Mouse (Mus musculus): Measurements from ENCODE around the gene Sptbn1. TPM values are rescaled to one million over a fixed set of nuclear protein-coding genes. Genes with fewer than 3 reads are reported as not detected.
A peak's percentile ranks its signal among the peaks of the same experiment; 100 is the strongest.

The Sptbn1 gene
- polyA plus RNA-seq, 1 experiment from 2014 or later, result 129 TPM

DNA sequence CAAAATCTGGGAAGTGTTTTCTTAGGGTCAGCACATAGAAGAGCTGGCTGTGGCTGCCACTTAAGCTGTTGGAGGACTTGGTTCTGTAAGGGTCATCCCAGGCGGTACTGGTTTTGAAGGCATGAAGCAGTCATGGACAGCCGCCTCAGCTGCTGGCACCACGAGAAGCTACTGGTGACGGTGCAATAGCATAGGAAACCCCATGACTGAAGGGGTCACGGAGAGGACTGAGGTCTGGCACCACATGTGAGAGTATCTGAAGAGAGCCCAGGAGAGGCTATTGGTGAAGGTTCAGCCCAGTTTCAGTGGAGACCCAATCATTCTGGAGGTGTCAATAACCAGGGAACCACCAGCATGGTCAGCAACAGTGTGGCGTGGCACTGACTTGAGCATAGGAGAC lies 135.4 kb downstream of the Sptbn1 start:
- DNase-seq (ENCODE audit: low spot score) (no peak), ATAC-seq (replicated peaks; ENCODE audit: low FRiP score, low TSS enrichment, low read depth) (no peak)
- Histone ChIP-seq H3K36me3 (ENCODE audit: control insufficient read depth, insufficient read depth, low read length) (peaks cover 94% of the 10 kb centered on the region), H3K9ac (ENCODE audit: low read length) (no peak overlapping the region), H3K27ac (ENCODE audit: low read depth) (no peak overlapping the region), H3K9me3 (ENCODE audit: control insufficient read depth, low read length) (no peaks in the 10 kb centered on the region), H3K4me3 (ENCODE audit: low read depth, low read length) (no peak overlapping the region), H3K27me3 (replicated peaks; ENCODE audit: control insufficient read depth, insufficient read depth, low read length) (no peaks in the 10 kb centered on the region), H3K4me2 (ENCODE audit: low read length) (no peak overlapping the region), H3K4me1 (replicated peaks; ENCODE audit: control insufficient read depth, insufficient read depth, low read length) (no peaks in the 10 kb centered on the region)
- WGBS, result 94% methylated on average over 6 of the region's 6 CpGs

DNA sequence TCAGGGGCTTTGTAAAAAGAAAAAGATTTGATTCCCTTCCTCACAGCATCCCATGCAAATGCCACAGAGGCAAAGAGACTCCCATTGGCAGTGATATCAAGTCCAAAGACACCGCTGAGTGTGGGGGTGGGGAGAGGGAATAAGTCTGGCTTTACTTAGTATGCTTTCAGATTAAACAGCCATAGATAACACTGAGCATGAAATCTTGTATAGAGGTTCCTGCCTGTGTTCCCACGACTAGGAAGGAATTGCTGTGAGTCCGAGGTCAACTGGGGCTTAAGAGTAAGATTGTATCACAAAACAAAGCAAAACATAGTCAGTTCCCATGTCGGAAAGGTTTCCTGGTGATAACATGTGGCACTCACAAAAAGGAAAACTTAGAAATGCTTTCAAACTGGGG lies 136.3 kb downstream of the Sptbn1 start:
- Histone ChIP-seq H3K27ac (ENCODE audit: low read depth) (no peak overlapping the region), H3K4me1 (replicated peaks; ENCODE audit: control insufficient read depth, insufficient read depth, low read length) (no peaks in the 10 kb centered on the region), H3K27me3 (replicated peaks; ENCODE audit: control insufficient read depth, insufficient read depth, low read length) (no peaks in the 10 kb centered on the region), H3K4me2 (ENCODE audit: low read length) (no peak overlapping the region), H3K36me3 (ENCODE audit: control insufficient read depth, insufficient read depth, low read length) (peaks cover 94% of the 10 kb centered on the region), H3K9ac (ENCODE audit: low read length) (no peak overlapping the region), H3K9me3 (ENCODE audit: control insufficient read depth, low read length) (no peaks in the 10 kb centered on the region), H3K4me3 (ENCODE audit: low read depth, low read length) (no peak overlapping the region)
- WGBS, result 71% methylated on average over 4 of the region's 4 CpGs
- ATAC-seq (replicated peaks; ENCODE audit: low FRiP score, low TSS enrichment, low read depth) (no peak), DNase-seq (ENCODE audit: low spot score) (no peak)

DNA sequence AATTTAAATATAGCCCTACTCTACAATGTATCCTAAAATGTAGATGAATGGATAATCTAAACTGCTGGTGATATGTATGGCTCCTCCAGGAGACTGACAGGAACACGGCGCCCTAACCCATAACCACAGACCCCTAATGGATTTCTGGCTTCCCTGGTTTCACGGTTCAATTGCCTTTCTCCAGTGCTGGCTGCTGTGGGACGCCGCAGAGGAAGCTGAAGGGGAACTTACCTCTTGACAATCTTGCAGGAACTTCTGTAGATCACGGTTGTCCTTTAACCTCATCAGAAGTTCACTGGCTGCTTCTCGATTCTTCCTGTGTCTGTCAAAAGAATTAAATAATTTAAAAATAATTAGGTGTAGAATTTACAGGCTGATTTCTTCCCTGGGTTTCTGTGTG lies 138.6 kb downstream of the Sptbn1 start:
- H3K27me3 ChIP-seq (replicated peaks; ENCODE audit: control insufficient read depth, insufficient read depth, low read length), result no peaks in the 10 kb centered on the region
- WGBS, result 88% methylated on average over 7 of the region's 7 CpGs
- H3K36me3 ChIP-seq (ENCODE audit: control insufficient read depth, insufficient read depth, low read length), result peaks cover 92% of the 10 kb centered on the region
- H3K9ac ChIP-seq (ENCODE audit: low read length), result no peak overlapping the region
- H3K4me3 ChIP-seq (ENCODE audit: low read depth, low read length), result no peak overlapping the region
- H3K9me3 ChIP-seq (ENCODE audit: control insufficient read depth, low read length), result no peaks in the 10 kb centered on the region
- no peak overlapping the region for H3K4me2 ChIP-seq (ENCODE audit: low read length)
- ATAC-seq (replicated peaks; ENCODE audit: low FRiP score, low TSS enrichment, low read depth), result no peak
- DNase-seq (ENCODE audit: low spot score), result no peak
- H3K4me1 ChIP-seq (replicated peaks; ENCODE audit: control insufficient read depth, insufficient read depth, low read length), result no peaks in the 10 kb centered on the region
- H3K27ac ChIP-seq (ENCODE audit: low read depth), result no peak overlapping the region

DNA sequence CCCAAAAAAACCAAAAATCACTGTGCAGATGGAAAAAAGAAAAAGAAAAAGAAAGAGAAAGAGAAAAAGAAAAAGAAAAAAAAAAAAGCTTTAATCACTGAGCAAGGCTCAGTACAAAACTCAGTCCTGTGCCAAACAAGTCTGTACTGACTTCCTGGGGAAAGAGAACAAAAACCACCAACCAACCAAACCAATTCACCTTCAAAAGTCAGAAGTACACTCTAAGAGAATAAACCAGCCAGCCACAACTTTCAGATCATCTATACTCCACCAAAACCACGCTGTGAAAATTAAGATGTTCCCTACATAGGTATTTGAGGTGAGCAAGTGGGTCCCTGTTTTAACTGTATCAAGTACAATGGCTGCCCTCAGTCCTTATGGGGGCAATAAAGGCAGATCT lies 141.1 kb downstream of the Sptbn1 start:
- H3K36me3 ChIP-seq (ENCODE audit: control insufficient read depth, insufficient read depth, low read length), result peaks cover 94% of the 10 kb centered on the region
- WGBS, result 97% methylated on average over 1 of the region's 1 CpGs

DNA sequence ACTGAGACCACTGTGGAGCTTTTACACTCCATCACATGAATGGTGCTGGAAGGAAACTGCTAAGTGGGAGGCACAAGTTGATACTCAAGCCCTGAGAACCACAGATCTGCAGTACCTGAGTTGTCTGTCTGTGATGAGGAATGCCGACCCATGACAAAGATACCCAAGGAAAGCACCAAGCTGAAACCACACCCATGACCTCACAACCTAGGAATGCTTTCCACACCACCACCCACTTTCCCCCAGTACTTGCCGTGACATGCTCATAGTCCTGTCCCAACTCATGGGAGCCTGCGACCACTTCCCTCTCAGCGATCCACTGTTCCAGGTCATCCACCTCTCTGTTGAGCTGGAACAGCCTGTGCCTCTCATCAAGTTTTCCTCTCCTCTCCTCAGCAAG lies 149.9 kb downstream of the Sptbn1 start:
- Histone ChIP-seq H3K4me1 (replicated peaks; ENCODE audit: control insufficient read depth, insufficient read depth, low read length) (no peaks in the 10 kb centered on the region), H3K27ac (ENCODE audit: low read depth) (no peak overlapping the region), H3K27me3 (replicated peaks; ENCODE audit: control insufficient read depth, insufficient read depth, low read length) (no peaks in the 10 kb centered on the region), H3K36me3 (ENCODE audit: control insufficient read depth, insufficient read depth, low read length) (peaks cover 98% of the 10 kb centered on the region), H3K4me2 (ENCODE audit: low read length) (no peak overlapping the region), H3K9me3 (ENCODE audit: control insufficient read depth, low read length) (no peaks in the 10 kb centered on the region), H3K9ac (ENCODE audit: low read length) (no peak overlapping the region), H3K4me3 (ENCODE audit: low read depth, low read length) (no peak overlapping the region)
- ATAC-seq (replicated peaks; ENCODE audit: low FRiP score, low TSS enrichment, low read depth) (no peak), DNase-seq (ENCODE audit: low spot score) (no peak)
- 94% methylated on average over 4 of the region's 4 CpGs for WGBS

More for the DNA sequence above, 141.1 kb downstream of the Sptbn1 start:
- Histone ChIP-seq H3K4me2 (ENCODE audit: low read length) (no peak overlapping the region), H3K9me3 (ENCODE audit: control insufficient read depth, low read length) (no peaks in the 10 kb centered on the region), H3K27ac (ENCODE audit: low read depth) (no peak overlapping the region), H3K27me3 (replicated peaks; ENCODE audit: control insufficient read depth, insufficient read depth, low read length) (no peaks in the 10 kb centered on the region), H3K9ac (ENCODE audit: low read length) (no peak overlapping the region), H3K4me3 (ENCODE audit: low read depth, low read length) (no peak overlapping the region), H3K4me1 (replicated peaks; ENCODE audit: control insufficient read depth, insufficient read depth, low read length) (no peaks in the 10 kb centered on the region)
- ATAC-seq (replicated peaks; ENCODE audit: low FRiP score, low TSS enrichment, low read depth) (no peak), DNase-seq (ENCODE audit: low spot score) (no peak)

DNA sequence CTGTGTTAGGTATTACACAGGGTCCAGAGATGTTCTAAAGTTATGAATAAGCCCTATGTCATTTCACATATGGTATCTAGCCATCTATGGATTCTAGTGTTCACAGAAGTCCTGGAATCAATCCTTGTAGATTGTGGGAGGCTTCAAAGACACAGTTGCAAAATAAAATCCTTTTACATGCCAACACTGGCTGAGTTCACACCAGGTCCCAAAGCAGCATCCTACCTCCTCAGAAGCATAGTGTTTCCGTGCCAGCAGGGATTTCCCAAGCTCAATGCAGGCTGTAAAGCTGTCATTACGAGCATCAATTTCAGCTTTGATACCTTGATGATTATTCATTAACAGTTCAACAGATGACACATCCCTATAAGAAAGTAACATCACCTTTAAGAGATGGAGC lies 154.3 kb downstream of the Sptbn1 start:
- 61% methylated on average over 2 of the region's 2 CpGs for WGBS
- no peaks in the 10 kb centered on the region for H3K27me3 ChIP-seq (replicated peaks; ENCODE audit: control insufficient read depth, insufficient read depth, low read length)
- no peak overlapping the region for H3K4me3 ChIP-seq (ENCODE audit: low read depth, low read length)
- DNase-seq (ENCODE audit: low spot score) (no peak), ATAC-seq (replicated peaks; ENCODE audit: low FRiP score, low TSS enrichment, low read depth) (no peak)
- no peak overlapping the region for H3K27ac ChIP-seq (ENCODE audit: low read depth)
- peaks cover 95% of the 10 kb centered on the region for H3K36me3 ChIP-seq (ENCODE audit: control insufficient read depth, insufficient read depth, low read length)
- H3K9ac ChIP-seq (ENCODE audit: low read length), result no peak overlapping the region
- no peaks in the 10 kb centered on the region for H3K9me3 ChIP-seq (ENCODE audit: control insufficient read depth, low read length)
- no peaks in the 10 kb centered on the region for H3K4me1 ChIP-seq (replicated peaks; ENCODE audit: control insufficient read depth, insufficient read depth, low read length)
- no peak overlapping the region for H3K4me2 ChIP-seq (ENCODE audit: low read length)

DNA sequence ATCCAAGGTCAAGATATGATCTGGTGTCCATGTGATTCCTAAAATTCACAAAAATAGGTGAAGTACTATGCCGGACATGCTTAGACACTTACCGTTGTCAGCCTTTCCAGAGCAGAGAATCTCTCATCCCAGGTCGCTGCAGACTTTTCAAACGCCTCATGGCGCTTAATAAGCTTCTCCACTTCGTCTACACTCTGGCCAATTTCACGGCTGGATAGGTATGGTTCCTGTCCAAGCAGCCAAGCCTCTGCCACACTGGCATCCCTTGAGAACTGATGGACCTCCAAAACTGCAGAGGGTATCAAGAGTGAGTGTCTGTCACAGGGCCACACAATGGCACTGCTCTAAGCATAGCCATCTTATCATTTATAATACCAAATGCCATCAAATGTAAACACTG lies 157.3 kb downstream of the Sptbn1 start:
- H3K4me2 ChIP-seq (ENCODE audit: low read length), result no peak overlapping the region
- no peaks in the 10 kb centered on the region for H3K27me3 ChIP-seq (replicated peaks; ENCODE audit: control insufficient read depth, insufficient read depth, low read length)
- no peaks in the 10 kb centered on the region for H3K4me1 ChIP-seq (replicated peaks; ENCODE audit: control insufficient read depth, insufficient read depth, low read length)
- DNase-seq (ENCODE audit: low spot score) (no peak), ATAC-seq (replicated peaks; ENCODE audit: low FRiP score, low TSS enrichment, low read depth) (no peak)
- no peaks in the 10 kb centered on the region for H3K9me3 ChIP-seq (ENCODE audit: control insufficient read depth, low read length)
- no peak overlapping the region for H3K9ac ChIP-seq (ENCODE audit: low read length)
- 95% methylated on average over 7 of the region's 7 CpGs for WGBS
- peaks cover 94% of the 10 kb centered on the region for H3K36me3 ChIP-seq (ENCODE audit: control insufficient read depth, insufficient read depth, low read length)
- no peak overlapping the region for H3K4me3 ChIP-seq (ENCODE audit: low read depth, low read length)
- H3K27ac ChIP-seq (ENCODE audit: low read depth), result no peak overlapping the region

DNA sequence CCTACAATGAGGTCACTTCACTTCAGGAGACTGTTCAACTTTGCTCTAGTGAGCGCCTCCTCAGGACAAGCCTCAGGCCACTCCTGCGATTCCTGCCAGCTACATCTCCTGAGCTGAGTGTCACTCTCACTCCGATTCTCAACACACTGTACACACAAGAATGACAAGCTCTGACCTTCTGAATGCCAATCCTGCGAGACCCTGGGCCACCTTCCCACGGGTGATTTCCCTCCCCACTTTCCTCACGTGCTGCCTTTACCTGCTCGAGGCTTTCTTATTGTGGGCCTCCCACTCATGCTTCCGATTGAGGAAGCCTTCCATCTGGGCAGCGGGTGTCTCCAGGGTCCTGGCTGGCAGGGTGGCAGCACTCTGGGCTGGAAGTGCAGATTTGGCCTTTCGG lies 163.8 kb downstream of the Sptbn1 start:
- 94% methylated on average over 10 of the region's 10 CpGs for WGBS
- Histone ChIP-seq H3K27me3 (replicated peaks; ENCODE audit: control insufficient read depth, insufficient read depth, low read length) (no peaks in the 10 kb centered on the region), H3K27ac (ENCODE audit: low read depth) (no peak overlapping the region), H3K4me2 (ENCODE audit: low read length) (no peak overlapping the region), H3K4me1 (replicated peaks; ENCODE audit: control insufficient read depth, insufficient read depth, low read length) (no peaks in the 10 kb centered on the region), H3K4me3 (ENCODE audit: low read depth, low read length) (no peak overlapping the region), H3K9ac (ENCODE audit: low read length) (no peak overlapping the region), H3K36me3 (ENCODE audit: control insufficient read depth, insufficient read depth, low read length) (peaks cover 97% of the 10 kb centered on the region), H3K9me3 (ENCODE audit: control insufficient read depth, low read length) (no peaks in the 10 kb centered on the region)
- no peak for DNase-seq (ENCODE audit: low spot score)
- ATAC-seq (replicated peaks; ENCODE audit: low FRiP score, low TSS enrichment, low read depth), result no peak

DNA sequence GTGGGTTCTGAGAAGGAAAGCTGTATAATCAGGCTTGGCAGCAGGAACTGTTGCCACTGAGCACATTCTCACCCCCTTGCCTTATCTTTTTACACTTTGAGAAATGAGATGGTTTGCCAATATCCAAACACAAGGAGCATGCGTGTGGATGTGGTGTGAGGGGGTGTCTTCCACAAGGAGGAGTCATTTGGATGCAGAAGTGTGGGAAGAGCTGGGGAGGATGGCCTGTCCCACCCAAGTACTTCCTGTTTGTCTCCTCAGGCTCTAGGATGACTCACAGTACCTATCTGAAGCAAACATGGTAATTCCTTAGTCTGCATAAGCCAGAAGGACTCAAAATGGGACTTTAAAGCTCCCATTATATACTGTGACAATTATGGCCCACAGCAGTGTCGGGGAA lies 165.4 kb downstream of the Sptbn1 start:
- H3K4me2 ChIP-seq (ENCODE audit: low read length), result no peak overlapping the region
- H3K27ac ChIP-seq (ENCODE audit: low read depth), result no peak overlapping the region
- ATAC-seq (replicated peaks; ENCODE audit: low FRiP score, low TSS enrichment, low read depth) (no peak), DNase-seq (ENCODE audit: low spot score) (peak; percentile 33)
- WGBS, result 92% methylated on average over 2 of the region's 2 CpGs
- H3K9me3 ChIP-seq (ENCODE audit: control insufficient read depth, low read length), result no peaks in the 10 kb centered on the region
- H3K4me3 ChIP-seq (ENCODE audit: low read depth, low read length), result no peak overlapping the region
- peaks cover 96% of the 10 kb centered on the region for H3K36me3 ChIP-seq (ENCODE audit: control insufficient read depth, insufficient read depth, low read length)
- H3K4me1 ChIP-seq (replicated peaks; ENCODE audit: control insufficient read depth, insufficient read depth, low read length), result no peaks in the 10 kb centered on the region
- no peak overlapping the region for H3K9ac ChIP-seq (ENCODE audit: low read length)
- no peaks in the 10 kb centered on the region for H3K27me3 ChIP-seq (replicated peaks; ENCODE audit: control insufficient read depth, insufficient read depth, low read length)

Data from intestine, embryonic 14.5 days (tissue).